Mouse (Mus musculus): ENCODE data around the gene Miga2. TPM values are rescaled to one million over a fixed set of nuclear protein-coding genes. Genes with fewer than 3 reads are reported as not detected.
"Not testable (repeated sequence)": the region's sequence is repeated elsewhere in the genome, so short reads cannot be mapped to it uniquely, and the experiment has no call there.

Gene Miga2
- polyA plus RNA-seq, 1 experiment from 2014 or later, result 22.9 TPM

GRCm38 (mm10) chr2:30413038-30413973 is 49.3 kb downstream of the Miga2 start:
- Histone ChIP-seq H3K4me3 (replicated peaks) (0 out of 2 replicates have a peak overlapping the region, but pooled peaks have one; percentile 2), H3K9me3 (replicated peaks) (no peaks in the 10 kb centered on the region), H3K9ac (no peak overlapping the region), H3K27ac (replicated peaks) (0 out of 2 replicates have a peak overlapping the region, but pooled peaks have one; percentile 4), H3K27me3 (no peaks in the 10 kb centered on the region), H3K4me2 (replicated peaks) (no peak overlapping the region), H3K36me3 (peaks cover 10% of the 10 kb centered on the region), H3K4me1 (peaks cover 29% of the 10 kb centered on the region)
- 72% methylated on average over 16 of the region's 16 CpGs for WGBS
- no peak for ATAC-seq (ENCODE audit: insufficient number of reproducible peaks, low FRiP score, low TSS enrichment, low read depth)

GRCm38 (mm10) chr2:30414101-30414500 is 50.1 kb downstream of the Miga2 start:
- H3K4me1 ChIP-seq, result peaks cover 37% of the 10 kb centered on the region
- H3K9me3 ChIP-seq (replicated peaks), result no peaks in the 10 kb centered on the region
- H3K27me3 ChIP-seq, result no peaks in the 10 kb centered on the region
- H3K4me2 ChIP-seq (replicated peaks), result peak overlapping the region; percentile 82; the same call in 1 of the 2 replicates
- WGBS, result 78% methylated on average over 4 of the region's 4 CpGs
- H3K4me3 ChIP-seq (replicated peaks), result 0 out of 2 replicates have a peak overlapping the region, but pooled peaks have one; percentile 2
- no peak overlapping the region for H3K9ac ChIP-seq
- ATAC-seq (ENCODE audit: insufficient number of reproducible peaks, low FRiP score, low TSS enrichment, low read depth), result no peak
- H3K36me3 ChIP-seq, result peaks cover 8% of the 10 kb centered on the region; the same call in 1 of the 2 replicates
- 0 out of 2 replicates have a peak overlapping the region, but pooled peaks have one; percentile 4 for H3K27ac ChIP-seq (replicated peaks)

- Histone ChIP-seq H3K4me3 (replicated peaks) (peak overlapping the region; percentile 89), H3K36me3 (peaks cover 5% of the 10 kb centered on the region; the same call in 1 of the 2 replicates), H3K4me1 (peaks cover 41% of the 10 kb centered on the region), H3K4me2 (replicated peaks) (peak overlapping the region; percentile 82), H3K9me3 (replicated peaks) (no peaks in the 10 kb centered on the region), H3K27ac (replicated peaks) (no peak overlapping the region), H3K9ac (no peak overlapping the region), H3K27me3 (no peaks in the 10 kb centered on the region)
- 47% methylated on average over 5 of the region's 5 CpGs for WGBS
- ATAC-seq (ENCODE audit: insufficient number of reproducible peaks, low FRiP score, low TSS enrichment, low read depth), result no peak
These were observed 50.6 kb downstream of the Miga2 start for GRCm38 (mm10) chr2:30414681-30415080.

GRCm38 (mm10) chr2:30415157-30415935 is 51.3 kb downstream of the Miga2 start, which contains the start of gene Crat:
Gene Crat (minus strand): TSS chr2:30415813.
- Histone ChIP-seq H3K27me3 (no peaks in the 10 kb centered on the region), H3K4me1 (peaks cover 41% of the 10 kb centered on the region), H3K36me3 (peaks cover 5% of the 10 kb centered on the region; the same call in 1 of the 2 replicates), H3K27ac (replicated peaks) (peak within 1 kb of the TSS; percentile 98), H3K4me3 (replicated peaks) (peak within 1 kb of the TSS; percentile 89), H3K9ac (peak within 1 kb of the TSS; percentile 88), H3K9me3 (replicated peaks) (no peaks in the 10 kb centered on the region), H3K4me2 (replicated peaks) (peak within 1 kb of the TSS; percentile 82)
- ATAC-seq (ENCODE audit: insufficient number of reproducible peaks, low FRiP score, low TSS enrichment, low read depth), result peak; percentile 90
- under 1% methylated on average over 58 of the region's 58 CpGs for WGBS

GRCm38 (mm10) chr2:30415936-30416648 is 52.1 kb downstream of the Miga2 start, which contains the start of gene Ptpa:
Gene Ptpa (plus strand): TSS chr2:30416039.
- H3K27ac ChIP-seq (replicated peaks), result peak within 1 kb of the TSS; percentile 98
- ATAC-seq (ENCODE audit: insufficient number of reproducible peaks, low FRiP score, low TSS enrichment, low read depth), result peak; percentile 92
- peaks cover 2% of the 10 kb centered on the region; the same call in 1 of the 2 replicates for H3K36me3 ChIP-seq
- H3K4me2 ChIP-seq (replicated peaks), result peak within 1 kb of the TSS; percentile 82
- H3K4me3 ChIP-seq (replicated peaks), result peak within 1 kb of the TSS; percentile 89
- peaks cover 41% of the 10 kb centered on the region for H3K4me1 ChIP-seq
- H3K27me3 ChIP-seq, result no peaks in the 10 kb centered on the region
- no peaks in the 10 kb centered on the region for H3K9me3 ChIP-seq (replicated peaks)
- H3K9ac ChIP-seq, result peak within 1 kb of the TSS; percentile 88
- WGBS, result under 1% methylated on average over 64 of the region's 67 CpGs

- Histone ChIP-seq H3K4me1 (peaks cover 45% of the 10 kb centered on the region), H3K4me3 (replicated peaks) (peak overlapping the region; percentile 89), H3K27me3 (no peaks in the 10 kb centered on the region), H3K9ac (peak overlapping the region; percentile 88), H3K9me3 (replicated peaks) (no peaks in the 10 kb centered on the region), H3K27ac (replicated peaks) (peak overlapping the region; percentile 98), H3K36me3 (no peaks in the 10 kb centered on the region; the same call in 1 of the 2 replicates), H3K4me2 (replicated peaks) (peak overlapping the region; percentile 82)
- no peak for ATAC-seq (ENCODE audit: insufficient number of reproducible peaks, low FRiP score, low TSS enrichment, low read depth)
- WGBS, result 0% methylated on average over 7 of the region's 7 CpGs
These were observed 52.6 kb downstream of the Miga2 start for GRCm38 (mm10) chr2:30416649-30416965.

GRCm38 (mm10) chr2:30417154-30417553 is 53.1 kb downstream of the Miga2 start:
- H3K27ac ChIP-seq (replicated peaks); H3K27me3 ChIP-seq; ATAC-seq (ENCODE audit: insufficient number of reproducible peaks, low FRiP score, low TSS enrichment, low read depth); H3K36me3 ChIP-seq; H3K9me3 ChIP-seq (replicated peaks); H3K9ac ChIP-seq: not testable (repeated sequence)
- peak overlapping the region; percentile 82 for H3K4me2 ChIP-seq (replicated peaks)
- WGBS, result 79% methylated on average over 6 of the region's 6 CpGs
- H3K4me1 ChIP-seq, result peaks cover 45% of the 10 kb centered on the region
- H3K4me3 ChIP-seq (replicated peaks), result peak overlapping the region; percentile 89

- Histone ChIP-seq H3K4me2 (replicated peaks) (peak overlapping the region; percentile 13; the same call in 1 of the 2 replicates), H3K4me3 (replicated peaks) (no peak overlapping the region), H3K9me3 (replicated peaks) (no peaks in the 10 kb centered on the region), H3K36me3 (no peaks in the 10 kb centered on the region), H3K4me1 (peaks cover 45% of the 10 kb centered on the region), H3K9ac (no peak overlapping the region), H3K27me3 (no peaks in the 10 kb centered on the region), H3K27ac (replicated peaks) (peak overlapping the region; percentile 18; the same call in 1 of the 2 replicates)
- WGBS, result 52% methylated on average over 5 of the region's 5 CpGs
- ATAC-seq (ENCODE audit: insufficient number of reproducible peaks, low FRiP score, low TSS enrichment, low read depth), result no peak
These were observed 53.6 kb downstream of the Miga2 start for GRCm38 (mm10) chr2:30417595-30418165.

GRCm38 (mm10) chr2:30418259-30418658 is 54.2 kb downstream of the Miga2 start:
- Histone ChIP-seq H3K4me2 (replicated peaks) (peak overlapping the region; percentile 13; the same call in 1 of the 2 replicates), H3K27ac (replicated peaks) (0 out of 2 replicates have a peak overlapping the region, but pooled peaks have one; percentile 18), H3K9me3 (replicated peaks) (no peaks in the 10 kb centered on the region), H3K4me1 (peaks cover 45% of the 10 kb centered on the region), H3K36me3 (no peaks in the 10 kb centered on the region), H3K4me3 (replicated peaks) (no peak overlapping the region), H3K9ac (no peak overlapping the region), H3K27me3 (no peaks in the 10 kb centered on the region)
- ATAC-seq (ENCODE audit: insufficient number of reproducible peaks, low FRiP score, low TSS enrichment, low read depth), result no peak
- WGBS, result 56% methylated on average over 6 of the region's 6 CpGs

GRCm38 (mm10) chr2:30419112-30419511 is 55.1 kb downstream of the Miga2 start:
- Histone ChIP-seq H3K9me3 (replicated peaks) (no peaks in the 10 kb centered on the region), H3K4me3 (replicated peaks) (no peak overlapping the region), H3K4me2 (replicated peaks) (peak overlapping the region; percentile 13; the same call in 1 of the 2 replicates), H3K36me3 (no peaks in the 10 kb centered on the region), H3K4me1 (peaks cover 38% of the 10 kb centered on the region), H3K27ac (replicated peaks) (peak overlapping the region; percentile 61), H3K27me3 (no peaks in the 10 kb centered on the region), H3K9ac (no peak overlapping the region)
- ATAC-seq (ENCODE audit: insufficient number of reproducible peaks, low FRiP score, low TSS enrichment, low read depth), result no peak
- 14% methylated on average over 10 of the region's 10 CpGs for WGBS
